Mouse (Mus musculus): ENCODE measurements around the gene Pigl. TPM values are rescaled to one million over a fixed set of nuclear protein-coding genes. Genes with fewer than 3 reads are reported as not detected.
A peak's percentile ranks its signal among the peaks of the same experiment; 100 is the strongest.

The Pigl gene
- 1 to 10 TPM; 7.3 to 8.7 TPM for total RNA-seq (2021)
- long read RNA-seq, experiment 1, partial matches to known transcripts, result 0 of 1 reads
- long read RNA-seq, experiment 1, other reads (novel, unspliced or antisense), result 1 of 1 reads
- long read RNA-seq, experiment 2, partial matches to known transcripts, result 0 of 2 reads
- long read RNA-seq, experiment 2, other reads (novel, unspliced or antisense), result 1 of 2 reads

- no peak for TF ChIP-seq CTCF (conservative IDR thresholded peaks at IDR 0.05)
- peak; percentile 84 to 89 for DNase-seq (ENCODE audit: low spot score in 2 of 2)
- Histone ChIP-seq H3K27ac (peak within 1 kb of the TSS; percentile 90), H3K4me3 (peak within 1 kb of the TSS; percentile 97)
These were observed at the start of gene Pigl, which contains the start of gene Ncor1 for GRCm38 (mm10) chr11:62458276-62458724. Gene Pigl, plus strand, starts transcription at chr11:62458460. Gene Ncor1, minus strand, starts transcription at chr11:62458541.

DNA sequence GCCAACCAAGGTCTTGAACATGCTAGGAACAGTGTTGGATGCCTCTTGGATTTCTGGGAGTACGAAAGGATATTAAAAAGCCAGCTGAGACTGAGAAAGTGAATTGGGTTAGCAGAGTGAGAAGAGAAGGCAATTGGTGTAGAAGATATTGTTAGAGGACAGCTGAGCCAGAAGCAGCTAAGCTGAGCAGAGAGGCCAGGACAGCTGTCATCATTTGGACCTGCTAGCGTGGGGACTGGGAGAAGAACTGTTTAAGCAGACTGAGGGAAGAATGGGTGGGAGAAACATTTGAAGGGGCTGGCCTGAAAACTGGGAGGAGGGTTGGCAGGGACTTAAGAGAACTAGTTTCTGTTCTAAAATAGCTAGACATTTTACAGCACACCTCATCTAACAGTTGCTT, 49.4 kb upstream of the Pigl start:
- TF ChIP-seq CTCF (conservative IDR thresholded peaks at IDR 0.05), result no peak
- Histone ChIP-seq H3K27ac (peak overlapping the region; percentile 60; the same call in 1 of the 2 replicates), H3K4me3 (no peak overlapping the region)
- DNase-seq (ENCODE audit: low spot score in 2 of 2), result peak in 1 of 2 experiments; percentile 26

- Histone ChIP-seq H3K27ac (peak overlapping the region; percentile 60; the same call in 1 of the 2 replicates), H3K4me3 (no peak overlapping the region)
- no peak for TF ChIP-seq CTCF (conservative IDR thresholded peaks at IDR 0.05)
- no peak for DNase-seq (ENCODE audit: low spot score in 2 of 2)
These were observed 48.6 kb upstream of the Pigl start for GRCm38 (mm10) chr11:62409611-62410010.

DNA sequence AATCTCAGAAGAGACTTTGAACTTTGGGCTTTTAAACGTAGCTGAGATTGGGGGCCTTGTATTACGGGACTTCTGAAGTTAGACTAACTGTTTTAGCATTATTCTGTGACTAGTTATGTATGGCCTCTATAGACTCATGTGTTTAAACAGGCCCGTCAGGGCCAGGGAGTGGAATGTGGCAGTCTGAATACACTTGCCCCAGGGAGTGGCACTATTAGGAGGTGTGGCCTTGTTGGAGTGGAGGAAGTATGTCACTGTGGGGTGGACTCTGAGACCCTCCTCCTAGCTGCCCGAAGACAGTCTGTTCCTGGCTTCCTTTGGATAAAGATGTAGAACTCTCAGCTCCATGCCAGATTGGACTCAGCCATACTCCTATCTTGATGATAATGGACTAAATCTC, 43.2 kb upstream of the Pigl start:
- Histone ChIP-seq H3K4me3 (no peak overlapping the region), H3K27ac (no peak overlapping the region)
- no peak for TF ChIP-seq CTCF (conservative IDR thresholded peaks at IDR 0.05)
- DNase-seq (ENCODE audit: low spot score in 2 of 2), result no peak

DNA sequence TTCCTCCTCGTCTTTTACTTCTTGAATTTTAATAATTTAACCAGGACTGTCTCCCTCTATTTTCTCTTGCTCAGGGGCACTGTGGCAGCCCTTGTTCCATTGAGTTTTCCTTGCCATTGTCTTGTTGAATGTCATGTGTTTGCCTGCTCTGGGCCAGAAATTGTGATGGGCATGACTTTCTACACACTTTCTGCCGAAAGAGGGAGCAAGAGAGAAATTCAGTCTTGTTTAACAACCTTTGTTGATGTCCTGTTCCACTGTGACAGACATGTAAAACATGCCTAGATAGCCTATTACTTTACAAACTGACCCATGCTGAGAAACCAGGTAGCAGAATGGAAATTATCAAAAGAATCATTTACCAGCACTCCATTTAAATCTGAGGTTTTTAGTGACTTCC, 33.7 kb upstream of the Pigl start:
- peak; percentile 65 for TF ChIP-seq CTCF (conservative IDR thresholded peaks at IDR 0.05)
- H3K4me3 ChIP-seq, result no peak overlapping the region
- 0 out of 2 replicates have a peak overlapping the region, but pooled peaks have one; percentile 1 for H3K27ac ChIP-seq
- DNase-seq (ENCODE audit: low spot score in 2 of 2), result no peak

DNA sequence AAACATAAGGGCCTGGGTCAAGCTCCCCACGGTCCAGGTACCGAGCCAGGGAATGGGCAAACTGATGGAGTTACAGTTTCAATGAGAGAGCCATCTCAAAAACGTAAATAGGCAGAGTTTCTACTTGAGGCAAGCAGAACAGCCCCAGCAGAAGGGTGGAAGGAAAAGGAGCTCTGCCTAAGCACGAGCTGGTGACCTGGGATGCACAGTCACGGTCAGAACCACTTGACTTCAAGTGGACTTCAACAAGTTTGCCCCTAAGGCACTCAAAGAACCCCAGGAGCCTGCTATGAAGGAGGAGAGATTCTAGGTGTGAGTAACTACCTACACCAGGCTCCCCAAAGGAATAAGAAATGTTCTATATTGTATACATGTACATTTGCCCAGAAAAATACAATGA, 32.0 kb upstream of the Pigl start:
- DNase-seq (ENCODE audit: low spot score in 2 of 2), result no peak
- Histone ChIP-seq H3K27ac (no peak overlapping the region), H3K4me3 (no peak overlapping the region)
- TF ChIP-seq CTCF (conservative IDR thresholded peaks at IDR 0.05), result no peak

GRCm38 (mm10) chr11:62427105-62427504, 31.2 kb upstream of the Pigl start:
- H3K27ac ChIP-seq, result no peak overlapping the region
- DNase-seq (ENCODE audit: low spot score in 2 of 2), result no peak
- TF ChIP-seq CTCF (conservative IDR thresholded peaks at IDR 0.05), result peak; percentile 64
- no peak overlapping the region for H3K4me3 ChIP-seq

DNA sequence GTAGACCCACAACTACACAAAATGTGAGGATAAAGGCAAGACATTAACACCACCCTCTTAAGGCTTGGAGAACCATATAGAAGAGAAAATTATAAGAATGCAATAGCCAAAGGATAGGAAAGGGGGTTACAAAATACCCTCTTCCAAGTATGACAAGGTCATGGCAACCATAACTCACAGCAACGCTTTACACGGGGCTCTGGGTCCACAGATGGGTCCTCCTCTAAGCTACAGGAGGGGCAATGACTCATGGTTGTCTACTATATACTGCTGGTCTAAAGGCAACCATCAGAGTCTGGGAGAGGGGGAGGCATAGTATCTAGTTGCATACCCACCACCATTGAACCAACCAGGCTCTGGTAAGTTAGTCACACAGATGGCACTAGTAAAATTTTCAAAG, 26.0 kb upstream of the Pigl start:
- no peak for DNase-seq (ENCODE audit: low spot score in 2 of 2)
- TF ChIP-seq CTCF (conservative IDR thresholded peaks at IDR 0.05), result no peak
- peak overlapping the region; percentile 87 for H3K27ac ChIP-seq

GRCm38 (mm10) chr11:62440670-62441315, 17.5 kb upstream of the Pigl start:
- Histone ChIP-seq H3K27ac (no peak overlapping the region), H3K4me3 (no peak overlapping the region)
- no peak for TF ChIP-seq CTCF (conservative IDR thresholded peaks at IDR 0.05)
- DNase-seq (ENCODE audit: low spot score in 2 of 2), result no peak

More for the DNA sequence above, 26.0 kb upstream of the Pigl start:
- H3K4me3 ChIP-seq, result no peak overlapping the region

- H3K27ac ChIP-seq, result no peak overlapping the region
- no peak for TF ChIP-seq CTCF (conservative IDR thresholded peaks at IDR 0.05)
- DNase-seq (ENCODE audit: low spot score in 2 of 2), result no peak
- no peak overlapping the region for H3K4me3 ChIP-seq
These were observed 12.5 kb upstream of the Pigl start for GRCm38 (mm10) chr11:62445799-62446198.

GRCm38 (mm10) chr11:62448971-62449370, 9.3 kb upstream of the Pigl start:
- H3K27ac ChIP-seq, result no peak overlapping the region
- TF ChIP-seq CTCF (conservative IDR thresholded peaks at IDR 0.05), result no peak
- H3K4me3 ChIP-seq, result no peak overlapping the region
- DNase-seq (ENCODE audit: low spot score in 2 of 2), result no peak

GRCm38 (mm10) chr11:62455193-62455592, 3.1 kb upstream of the Pigl start:
- peak overlapping the region; percentile 97; the same call in 1 of the 2 replicates for H3K4me3 ChIP-seq
- no peak for TF ChIP-seq CTCF (conservative IDR thresholded peaks at IDR 0.05)
- DNase-seq (ENCODE audit: low spot score in 2 of 2), result no peak
- H3K27ac ChIP-seq, result no peak overlapping the region

- H3K27ac ChIP-seq, result peak overlapping the region; percentile 90
- DNase-seq (ENCODE audit: low spot score in 2 of 2), result no peak
- H3K4me3 ChIP-seq, result peak overlapping the region; percentile 97
- TF ChIP-seq CTCF (conservative IDR thresholded peaks at IDR 0.05), result no peak
These were observed 2.2 kb upstream of the Pigl start for GRCm38 (mm10) chr11:62456021-62456482.
